Mouse (Mus musculus) thymus, adult 2 months (tissue): Measurements from ENCODE around the gene Traf7.

Experiments used
- CTCF ChIP-seq: fragments of 200-500 bp; IDR thresholded peaks from 2 replicates; pipeline ENCODE4 v1.5.1; 2012; ENCODE audit warnings: mild to moderate bottlenecking, control low read depth, low read length, moderate library complexity, borderline replicate concordance; ENCODE audit not compliant: control insufficient read depth, poor library complexity, insufficient read depth; ENCODE audit errors: extremely low read depth
- POLR2A ChIP-seq: fragments of 200-500 bp; IDR thresholded peaks from 2 replicates; pipeline ENCODE4 v1.6.1; 2012; ENCODE audit warnings: mild to moderate bottlenecking, low read length, control low read depth, moderate library complexity; ENCODE audit not compliant: control insufficient read depth, poor library complexity, insufficient read depth; ENCODE audit errors: extremely low read depth

DNA sequence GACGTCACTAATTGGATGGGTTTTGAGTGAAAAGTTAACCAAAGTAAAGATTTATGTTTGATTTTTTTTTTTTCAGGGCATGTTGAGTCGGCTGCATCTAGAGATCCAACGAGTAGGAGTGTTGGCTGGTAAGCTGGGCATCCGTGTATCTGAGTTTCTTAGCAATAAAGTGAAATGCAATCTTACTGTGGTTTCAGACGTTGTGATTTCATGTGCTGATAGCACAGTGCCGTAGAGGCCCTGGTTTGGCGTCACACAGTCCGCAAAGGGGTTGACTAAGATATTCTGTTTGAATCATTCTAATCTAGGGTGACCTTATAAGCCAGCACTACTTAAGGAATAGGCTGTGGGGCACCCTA, 801 bp upstream of the Traf7 start:
- TF ChIP-seq CTCF (no peak), POLR2A (no peak)
